9 mouse cellular contexts compared by ENCODE assay signal in the genomic region with DNA sequence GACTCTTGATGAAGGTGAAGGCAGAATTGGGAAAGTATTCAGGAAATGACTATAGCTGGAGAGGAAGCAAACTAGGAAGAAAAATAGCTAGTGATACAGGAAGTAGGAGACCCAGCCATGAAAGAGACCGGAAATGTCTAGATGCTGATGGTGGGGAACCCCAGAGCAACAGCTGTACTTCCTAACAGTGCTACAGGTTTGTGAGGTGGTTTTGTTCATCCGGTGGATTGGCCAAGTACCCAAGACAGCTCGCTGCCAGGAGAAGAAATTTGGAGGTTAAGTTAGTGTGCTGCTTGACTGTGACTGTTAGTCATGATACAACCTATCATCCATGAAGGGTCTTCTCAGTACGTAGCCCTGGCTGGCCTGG.
DNase-seq lines count a peak whose midpoint lies in the region; ATAC-seq and TF ChIP-seq lines count a peak whose summit lies in the region.
"Had no signal": no experiment of that assay in that cellular context is flagged by ENCODE, and none has a peak within 500 bp of the region (broad histone marks: within the 10 kb centered on the region; RNA-seq: fewer than 3 reads in every experiment).

No protein-coding gene starts in this region.

- TF ChIP-seq CTCF in lung, embryonic 14.5 days (IDR thresholded peaks at IDR 0.05; ENCODE audit: low read depth): no peak
- no peak for TF ChIP-seq CTCF in thymus, adult 2 months (IDR thresholded peaks at IDR 0.05; ENCODE audit: borderline replicate concordance, control insufficient read depth, extremely low read depth, insufficient read depth, low read length, poor library complexity)

- WGBS in embryonic facial prominence, embryonic 12.5 days: 87% methylated on average over 4 of the region's 4 CpGs
- 89% methylated on average over 4 of the region's 4 CpGs for WGBS in embryonic facial prominence, embryonic 10.5 days
- WGBS in lung, embryonic 14.5 days: 82% methylated on average over 4 of the region's 4 CpGs
- 89% methylated on average over 4 of the region's 4 CpGs for WGBS in limb, embryonic 14.5 days
- 7% methylated on average over 4 of the region's 4 CpGs for WGBS in thymus, adult 2 months

- H3K9me3 ChIP-seq in embryonic facial prominence, embryonic 12.5 days: no peaks in the 10 kb centered on the region
- H3K9me3 ChIP-seq in embryonic facial prominence, embryonic 10.5 days: peaks cover 5% of the 10 kb centered on the region; the same call in 1 of the 2 replicates
- no peaks in the 10 kb centered on the region; the same call in 1 of the 2 replicates for H3K9me3 ChIP-seq in lung, embryonic 14.5 days (ENCODE audit: low read depth, low read length)
- no peaks in the 10 kb centered on the region for H3K9me3 ChIP-seq in limb, embryonic 14.5 days (ENCODE audit: control insufficient read depth, low read length)

- no peak for TF ChIP-seq POLR2A in limb, embryonic 14.5 days (IDR thresholded peaks at IDR 0.05; ENCODE audit: borderline replicate concordance, extremely low read depth, insufficient read depth, insufficient read length)
- TF ChIP-seq POLR2A in thymus, adult 2 months (IDR thresholded peaks at IDR 0.05; ENCODE audit: control insufficient read depth, extremely low read depth, insufficient read depth, low read length, poor library complexity): no peak

- peak overlapping the region; percentile 23; the same call in 1 of the 2 replicates for H3K27ac ChIP-seq in embryonic facial prominence, embryonic 12.5 days
- no peak overlapping the region for H3K27ac ChIP-seq in embryonic facial prominence, embryonic 10.5 days (replicated peaks)
- peak overlapping the region; percentile 71 for H3K27ac ChIP-seq in lung, embryonic 14.5 days (ENCODE audit: low read depth)
- peak overlapping the region; percentile 63; the same call in 1 of the 2 replicates for H3K27ac ChIP-seq in limb, embryonic 14.5 days (replicated peaks; ENCODE audit: low read depth, low read length)
- peak overlapping the region; percentile 97 for H3K27ac ChIP-seq in thymus, adult 2 months (ENCODE audit: control insufficient read depth, insufficient read depth, low read length)

- no peaks in the 10 kb centered on the region for H3K27me3 ChIP-seq in embryonic facial prominence, embryonic 12.5 days
- H3K27me3 ChIP-seq in embryonic facial prominence, embryonic 10.5 days (replicated peaks; ENCODE audit: low read depth, poor library complexity, severe bottlenecking): no peaks in the 10 kb centered on the region
- no peaks in the 10 kb centered on the region for H3K27me3 ChIP-seq in lung, embryonic 14.5 days (ENCODE audit: insufficient read depth, low read length)
- no peaks in the 10 kb centered on the region for H3K27me3 ChIP-seq in limb, embryonic 14.5 days (ENCODE audit: control insufficient read depth, insufficient read depth, low read length)
- no peaks in the 10 kb centered on the region for H3K27me3 ChIP-seq in thymus, adult 2 months (ENCODE audit: control insufficient read depth, insufficient read depth, low read length)

- H3K9ac ChIP-seq in embryonic facial prominence, embryonic 12.5 days: no peak overlapping the region
- H3K9ac ChIP-seq in lung, embryonic 14.5 days: no peak overlapping the region
- H3K9ac ChIP-seq in limb, embryonic 14.5 days (ENCODE audit: low read depth, low read length, severe bottlenecking): no peak overlapping the region

- H3K36me3 ChIP-seq in embryonic facial prominence, embryonic 12.5 days: no peaks in the 10 kb centered on the region
- peaks cover 4% of the 10 kb centered on the region; the same call in 1 of the 2 replicates for H3K36me3 ChIP-seq in embryonic facial prominence, embryonic 10.5 days (replicated peaks)
- no peaks in the 10 kb centered on the region for H3K36me3 ChIP-seq in lung, embryonic 14.5 days (ENCODE audit: insufficient read depth)
- H3K36me3 ChIP-seq in limb, embryonic 14.5 days (ENCODE audit: control insufficient read depth, insufficient read depth, low read length): no peaks in the 10 kb centered on the region
- no peaks in the 10 kb centered on the region for H3K36me3 ChIP-seq in thymus, adult 2 months (ENCODE audit: control insufficient read depth, insufficient read depth, low read length)

- H3K4me1 ChIP-seq in embryonic facial prominence, embryonic 12.5 days: 0 out of 2 replicates have a peak, but pooled peaks cover 6% of the 10 kb centered on the region
- H3K4me1 ChIP-seq in embryonic facial prominence, embryonic 10.5 days: peaks cover 19% of the 10 kb centered on the region
- no peaks in the 10 kb centered on the region for H3K4me1 ChIP-seq in lung, embryonic 14.5 days (ENCODE audit: insufficient read depth)
- 0 out of 2 replicates have a peak, but pooled peaks cover 3% of the 10 kb centered on the region for H3K4me1 ChIP-seq in limb, embryonic 14.5 days (ENCODE audit: control insufficient read depth, insufficient read depth, low read length)
- H3K4me1 ChIP-seq in thymus, adult 2 months (replicated peaks; ENCODE audit: control insufficient read depth, insufficient read depth, low read length): peaks cover 32% of the 10 kb centered on the region

- no peak for ATAC-seq in embryonic facial prominence, embryonic 12.5 days (ENCODE audit: insufficient number of reproducible peaks, insufficient read depth, low FRiP score, low TSS enrichment)
- no peak for ATAC-seq in lung, embryonic 14.5 days (ENCODE audit: insufficient read depth)
- no peak for ATAC-seq in limb, embryonic 14.5 days (ENCODE audit: low FRiP score, low read depth)

- H3K4me3 ChIP-seq in embryonic facial prominence, embryonic 12.5 days: no peak overlapping the region
- no peak overlapping the region for H3K4me3 ChIP-seq in embryonic facial prominence, embryonic 10.5 days
- H3K4me3 ChIP-seq in lung, embryonic 14.5 days (ENCODE audit: low read depth, low read length): no peak overlapping the region
- no peak overlapping the region for H3K4me3 ChIP-seq in limb, embryonic 14.5 days (replicated peaks; ENCODE audit: low read length)
- no peak overlapping the region for H3K4me3 ChIP-seq in thymus, adult 2 months (ENCODE audit: control insufficient read depth, insufficient read depth, low read length)

- no peak overlapping the region for H3K4me2 ChIP-seq in embryonic facial prominence, embryonic 12.5 days (replicated peaks)
- no peak overlapping the region for H3K4me2 ChIP-seq in lung, embryonic 14.5 days
- no peak overlapping the region for H3K4me2 ChIP-seq in limb, embryonic 14.5 days (replicated peaks; ENCODE audit: low read depth, low read length, severe bottlenecking)

- DNase-seq in embryonic facial prominence, embryonic 10.5 days (ENCODE audit: low spot score): no peak
- no peak for DNase-seq in lung, embryonic 14.5 days
- DNase-seq in lung, postnatal 14 days: no peak
- no peak for DNase-seq in limb, embryonic 14.5 days (ENCODE audit: low spot score)
- peak; percentile 76 for DNase-seq in thymus, adult 2 months
- DNase-seq in urinary bladder, postnatal 25 days (ENCODE audit: low spot score): no peak
- DNase-seq in retina, postnatal 1 day: no peak
- DNase-seq: cerebellum, postnatal 36 days had no signal
